Mouse (Mus musculus): ENCODE measurements around the gene Nt5dc3.

The Nt5dc3 gene

GRCm38 (mm10) chr10:86778398-86779116 lies at the start of gene Nt5dc3:
Gene Nt5dc3 (plus strand): TSS chr10:86779005.
- CTCF ChIA-PET, result interaction anchor here in 3 of 4 experiments (0.6 to 1.5 kb wide), 6 partner anchors 16 to 51 kb away, joined by 3 to 7 read pairs (median 4); no protein-coding TSS in a partner anchor
- POLR2A ChIA-PET, result interaction anchor here (0.6 to 4.5 kb wide), 79 partner anchors 9 to 1781 kb away, joined by 3 to 74 read pairs (median 5); partner anchors contain the start of genes Hsp90b1 (in 4 of the 4), Ttc41 (in 4 of the 4), Gm49358 (in 2 of the 4) and Fbxo7 (in 1 of the 4)

GRCm38 (mm10) chr10:86730823-86731499 lies 47.8 kb upstream of the Nt5dc3 start:
- ChIA-PET POLR2A (interaction anchor here in 3 of 4 experiments (0.6 to 3.9 kb wide), 22 partner anchors 7 to 747 kb away, joined by 3 to 28 read pairs (median 4); partner anchors contain the start of genes Nt5dc3 (in 3 of the 3), Ttc41 (in 3 of the 3) and Hsp90b1 (in 2 of the 3)), CTCF (interaction anchor here in 3 of 4 experiments (0.6 to 2.0 kb wide), 18 partner anchors 16 to 406 kb away, joined by 3 to 11 read pairs (median 3); partner anchors contain the start of gene Nt5dc3 (in 1 of the 3))

GRCm38 (mm10) chr10:86731500-86731863 lies 47.3 kb upstream of the Nt5dc3 start:
- POLR2A ChIA-PET, result interaction anchor here in 3 of 4 experiments (0.6 to 3.9 kb wide), 19 partner anchors 8 to 233 kb away, joined by 3 to 28 read pairs (median 4); partner anchors contain the start of genes Nt5dc3 (in 3 of the 3), Ttc41 (in 2 of the 3) and Hsp90b1 (in 1 of the 3)
- CTCF ChIA-PET, result interaction anchor here (0.6 to 2.0 kb wide), 17 partner anchors 16 to 1088 kb away, joined by 3 to 11 read pairs (median 3); partner anchors contain the start of gene Nt5dc3 (in 1 of the 4)

GRCm38 (mm10) chr10:86735036-86735435 lies 43.8 kb upstream of the Nt5dc3 start:
- CTCF ChIA-PET, result interaction anchor here in 1 of 4 experiments (0.5 kb wide), 1 partner anchor 1324 kb away, joined by 3 read pairs; no protein-coding TSS in a partner anchor
- POLR2A ChIA-PET, result interaction anchor here in 1 of 4 experiments (1.2 kb wide), 1 partner anchor 8 kb away, joined by 3 read pairs; no protein-coding TSS in a partner anchor

DNA sequence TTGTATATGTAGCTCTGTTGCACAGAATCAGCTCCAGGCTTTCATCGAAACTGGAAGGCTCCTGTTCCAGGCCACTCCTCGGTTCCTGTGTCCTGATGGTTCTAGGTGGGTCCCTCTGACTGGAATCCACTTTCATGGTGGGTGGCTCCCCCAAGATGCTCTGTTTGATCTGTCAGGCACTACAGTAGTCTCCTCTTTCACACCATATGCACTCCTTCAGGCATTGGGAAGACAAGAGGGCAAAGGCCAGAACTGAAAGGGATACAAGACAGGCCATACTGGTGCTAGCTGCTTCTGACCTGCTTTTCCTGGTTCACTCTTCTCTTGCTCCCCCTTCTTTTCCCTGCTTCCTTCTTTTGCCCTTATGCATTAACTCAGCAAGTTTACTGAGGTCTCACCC lies 35.9 kb upstream of the Nt5dc3 start:
- POLR2A ChIA-PET, result interaction anchor here (0.6 to 1.6 kb wide), 5 partner anchors 9 to 37 kb away, joined by 3 to 4 read pairs (median 4); partner anchors contain the start of genes Hsp90b1 (in 1 of the 4), Nt5dc3 (in 1 of the 4) and Ttc41 (in 1 of the 4)

DNA sequence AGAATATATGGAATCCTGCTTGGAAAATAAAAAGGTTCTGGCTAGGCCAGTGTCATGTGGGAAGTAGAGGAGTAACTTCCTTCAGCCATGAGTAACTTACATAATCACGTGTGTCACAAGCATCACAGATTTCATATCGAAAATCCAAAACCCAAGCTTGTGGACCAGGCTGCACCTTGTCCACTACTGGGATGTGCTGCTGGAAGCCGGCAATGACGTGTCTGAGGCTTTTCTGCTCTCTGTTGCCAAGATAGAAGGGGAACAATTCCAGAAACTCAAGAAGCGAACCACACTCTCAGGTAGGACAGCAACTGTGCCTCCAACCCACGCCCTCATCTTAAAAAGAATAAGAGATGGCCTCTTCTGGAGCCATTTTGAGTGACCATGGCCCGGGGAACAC lies 34.5 kb upstream of the Nt5dc3 start:
- POLR2A ChIA-PET, result interaction anchor here in 1 of 4 experiments (0.8 kb wide), 1 partner anchor 136 kb away, joined by 3 read pairs; no protein-coding TSS in a partner anchor
- CTCF ChIA-PET, result no interaction called here

More for the DNA sequence above, 35.9 kb upstream of the Nt5dc3 start:
- CTCF ChIA-PET, result no interaction called here

DNA sequence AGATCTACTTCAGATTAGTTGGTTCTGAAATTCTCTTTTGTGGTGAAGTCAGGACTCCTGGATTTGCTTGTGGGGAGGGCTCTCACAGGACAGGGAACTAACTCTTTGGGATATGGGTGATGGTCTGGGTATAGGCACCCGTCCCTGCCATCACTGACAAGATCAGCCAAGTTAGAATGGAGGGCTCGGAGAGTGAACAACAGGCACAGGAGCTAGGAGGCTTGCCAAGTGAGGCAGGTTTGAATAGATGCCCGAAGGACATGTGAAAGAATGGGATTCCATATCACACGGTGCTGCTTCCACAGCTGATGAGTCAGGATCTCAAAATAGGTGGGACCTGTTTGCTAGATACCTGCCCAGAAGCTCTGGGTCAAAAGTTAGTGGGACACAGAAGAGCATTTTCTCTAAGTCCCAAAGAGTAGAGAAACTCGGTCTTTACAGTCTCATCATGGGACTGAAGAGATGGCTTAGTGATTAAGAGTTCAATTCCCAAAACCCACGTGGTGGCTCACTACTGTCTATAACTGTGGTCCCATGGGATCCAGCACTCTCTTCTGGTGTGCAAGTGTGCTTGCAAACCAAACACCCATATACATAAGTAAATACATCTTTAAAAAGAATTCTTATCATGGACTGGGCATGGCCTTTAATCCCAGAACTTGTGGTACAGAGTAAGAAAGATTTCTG lies 22.8 kb upstream of the Nt5dc3 start:
- ChIA-PET CTCF (interaction anchor here in 1 of 4 experiments (0.6 kb wide), 1 partner anchor 100 kb away, joined by 11 read pairs; no protein-coding TSS in a partner anchor), POLR2A (no interaction called here)

GRCm38 (mm10) chr10:86757724-86758123 lies 21.1 kb upstream of the Nt5dc3 start:
- POLR2A ChIA-PET, result no interaction called here
- CTCF ChIA-PET, result no interaction called here

DNA sequence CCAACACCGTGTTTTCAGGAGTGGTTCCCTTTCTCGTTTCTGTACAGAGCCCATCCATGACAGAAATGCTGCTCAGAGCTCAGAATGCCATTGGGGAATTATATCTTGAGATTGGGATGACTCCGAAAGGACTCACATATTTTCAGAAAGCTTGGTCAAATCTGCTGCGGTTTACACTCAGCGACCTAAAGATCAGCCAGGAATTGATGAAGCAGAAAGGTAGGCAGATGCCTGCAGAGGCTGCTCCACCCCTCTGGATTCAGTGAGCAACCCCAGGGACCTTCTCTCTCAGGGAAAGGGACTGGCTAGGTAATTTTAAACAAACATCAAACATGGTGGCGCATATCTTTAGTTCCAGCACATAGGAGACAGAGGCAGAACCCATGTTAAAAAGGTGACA lies 20.6 kb upstream of the Nt5dc3 start:
- CTCF ChIA-PET, result no interaction called here
- POLR2A ChIA-PET, result no interaction called here

- ChIA-PET POLR2A (interaction anchor here (0.6 to 3.9 kb wide), 25 partner anchors 8 to 594 kb away, joined by 3 to 64 read pairs (median 6); partner anchors contain the start of genes Nt5dc3 (in 3 of the 4), Hsp90b1 (in 2 of the 4) and Ttc41 (in 2 of the 4)), CTCF (interaction anchor here in 2 of 4 experiments (0.8 to 1.4 kb wide), 2 partner anchors 30 to 326 kb away, joined by 3 read pairs; no protein-coding TSS in a partner anchor)
Observed at GRCm38 (mm10) chr10:86761236-86761635, 17.6 kb upstream of the Nt5dc3 start.

DNA sequence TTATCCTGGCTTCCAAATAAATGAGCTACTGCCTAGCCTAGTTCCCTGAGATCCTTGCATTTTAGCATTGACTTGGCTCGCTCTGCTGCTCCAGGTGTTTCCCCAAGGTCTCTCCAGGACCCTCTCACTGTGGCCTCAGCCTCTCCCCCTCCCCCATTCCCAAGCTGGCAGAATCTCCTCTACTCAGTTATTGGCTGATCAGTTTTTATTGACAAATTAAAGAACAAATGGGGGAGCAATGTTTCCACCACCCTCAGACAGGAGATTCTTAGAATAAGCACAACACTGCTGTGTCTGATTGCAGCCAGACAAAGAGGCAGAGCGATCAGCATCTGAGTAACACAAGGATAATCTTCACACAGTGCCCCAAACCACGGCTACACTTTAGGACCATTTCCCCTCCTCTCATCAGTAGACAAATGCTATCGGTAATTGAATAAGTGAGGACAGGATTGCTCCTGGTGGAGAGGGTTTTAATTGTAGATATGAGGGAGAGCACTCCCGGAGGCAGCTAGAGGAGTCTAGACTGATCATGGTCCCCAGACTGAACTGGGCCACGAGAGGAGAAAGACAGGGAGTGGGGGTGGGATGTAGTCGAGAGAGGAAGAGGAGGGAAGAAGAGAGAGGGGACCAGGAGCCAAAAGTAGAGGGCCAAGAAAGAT lies 17.0 kb upstream of the Nt5dc3 start:
- ChIA-PET POLR2A (interaction anchor here (0.5 to 3.9 kb wide), 37 partner anchors 8 to 740 kb away, joined by 3 to 64 read pairs (median 5); partner anchors contain the start of genes Nt5dc3 (in 3 of the 4), Hsp90b1 (in 2 of the 4), Ttc41 (in 2 of the 4) and Fbxo7 (in 1 of the 4)), CTCF (interaction anchor here in 3 of 4 experiments (0.6 to 1.4 kb wide), 5 partner anchors 17 to 327 kb away, joined by 3 to 5 read pairs (median 3); partner anchors contain the start of gene Nt5dc3 (in 1 of the 3))

GRCm38 (mm10) chr10:86762384-86762730 lies 16.4 kb upstream of the Nt5dc3 start:
- POLR2A ChIA-PET, result interaction anchor here (0.5 to 3.9 kb wide), 30 partner anchors 9 to 145 kb away, joined by 3 to 64 read pairs (median 5); partner anchors contain the start of genes Nt5dc3 (in 3 of the 4), Hsp90b1 (in 2 of the 4) and Ttc41 (in 2 of the 4)
- CTCF ChIA-PET, result interaction anchor here in 3 of 4 experiments (0.7 to 1.4 kb wide), 4 partner anchors 16 to 327 kb away, joined by 3 to 5 read pairs (median 3); partner anchors contain the start of gene Nt5dc3 (in 1 of the 3)

GRCm38 (mm10) chr10:86763672-86764071 lies 15.1 kb upstream of the Nt5dc3 start, which contains the start of gene Gm49358:
Gene Gm49358 (plus strand): TSS chr10:86763972.
- POLR2A ChIA-PET, result interaction anchor here in 2 of 4 experiments (0.7 to 3.9 kb wide), 6 partner anchors 8 to 425 kb away, joined by 3 to 64 read pairs (median 30); partner anchors contain the start of gene Nt5dc3 (in 2 of the 2)

GRCm38 (mm10) chr10:86765344-86765966 lies 13.3 kb upstream of the Nt5dc3 start:
- POLR2A ChIA-PET, result interaction anchor here in 1 of 4 experiments (3.3 kb wide), 1 partner anchor 13 kb away, joined by 15 read pairs; the partner anchor contains the start of gene Nt5dc3
- CTCF ChIA-PET, result no interaction called here

More at GRCm38 (mm10) chr10:86763672-86764071, 15.1 kb upstream of the Nt5dc3 start, which contains the start of gene Gm49358:
- CTCF ChIA-PET, result no interaction called here

GRCm38 (mm10) chr10:86769216-86769615 lies 9.6 kb upstream of the Nt5dc3 start:
- CTCF ChIA-PET, result interaction anchor here in 1 of 4 experiments (0.5 to 0.7 kb wide), 2 partner anchors 14 to 38 kb away, joined by 3 read pairs; no protein-coding TSS in a partner anchor
- POLR2A ChIA-PET, result interaction anchor here in 3 of 4 experiments (0.5 to 2.6 kb wide), 15 partner anchors 8 to 64 kb away, joined by 3 to 56 read pairs (median 5); partner anchors contain the start of genes Nt5dc3 (in 3 of the 3), Hsp90b1 (in 2 of the 3) and Ttc41 (in 2 of the 3)

- ChIA-PET POLR2A (interaction anchor here (0.6 to 2.6 kb wide), 20 partner anchors 8 to 814 kb away, joined by 3 to 56 read pairs (median 5); partner anchors contain the start of genes Nt5dc3 (in 3 of the 4), Hsp90b1 (in 2 of the 4) and Ttc41 (in 2 of the 4)), CTCF (interaction anchor here in 1 of 4 experiments (0.5 to 0.7 kb wide), 2 partner anchors 15 to 39 kb away, joined by 3 read pairs; no protein-coding TSS in a partner anchor)
Observed at GRCm38 (mm10) chr10:86769797-86770196, 9.0 kb upstream of the Nt5dc3 start.

Data from embryonic stem cell, embryonic (primary cell).